Mouse (Mus musculus) frontal cortex, adult (tissue): ENCODE measurements around the gene Xrcc5.

Experiments
- ATAC-seq: cut with Nextera tagmentation; 2 replicates; pipeline ENCODE4 v1.9.2; 2017; ENCODE audit warnings: mild to moderate bottlenecking, moderate library complexity, mixed read lengths; ENCODE audit not compliant: low TSS enrichment

Gene Xrcc5

DNA sequence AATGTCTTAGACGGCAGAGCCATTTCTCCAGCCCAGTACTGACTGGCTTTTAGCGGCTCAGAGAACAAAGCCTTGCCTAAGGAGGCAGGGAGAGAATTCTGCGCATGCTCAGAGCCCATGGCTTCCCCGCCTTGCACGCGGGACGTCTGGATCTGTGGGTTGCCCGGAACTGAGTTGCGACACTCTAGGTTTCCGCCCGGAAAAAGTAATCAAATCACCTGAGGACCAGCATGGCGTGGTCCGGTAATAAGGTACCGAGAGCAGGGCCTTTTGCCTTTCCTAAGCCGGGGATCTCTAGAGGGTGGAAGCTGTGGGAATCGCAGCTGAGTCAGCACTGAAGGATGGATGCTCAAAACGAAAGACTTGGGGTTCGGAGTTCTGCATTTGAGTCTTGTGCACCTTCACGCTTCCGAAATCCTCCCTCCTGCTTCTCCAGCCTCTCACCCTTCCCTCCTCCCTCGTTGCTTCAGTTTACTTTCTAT, at the start of gene Xrcc5:
Gene Xrcc5, plus strand, starts transcription at position 105 of the 482 bp plus-strand sequence.
- ATAC-seq = peak; percentile 97

DNA sequence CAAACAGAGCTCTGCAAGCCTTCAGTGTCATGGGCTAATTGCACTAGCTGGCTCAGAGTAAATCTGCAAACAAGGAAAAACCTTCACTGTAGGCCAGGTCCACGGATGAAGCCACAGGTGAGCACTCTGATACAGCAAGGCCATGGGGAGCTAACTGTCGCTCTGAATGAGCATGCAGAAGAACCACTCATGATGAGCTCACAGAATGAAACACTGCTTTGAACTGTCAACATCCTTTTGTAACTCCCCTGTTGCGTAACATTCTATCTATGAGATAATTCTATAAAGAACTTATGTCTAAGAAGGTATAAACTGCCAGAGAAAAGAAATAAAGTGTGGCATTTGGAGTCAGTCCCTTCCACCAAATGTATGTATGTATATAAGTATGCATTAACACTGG, 44.1 kb upstream of the Xrcc5 start:
- ATAC-seq = no peak

DNA sequence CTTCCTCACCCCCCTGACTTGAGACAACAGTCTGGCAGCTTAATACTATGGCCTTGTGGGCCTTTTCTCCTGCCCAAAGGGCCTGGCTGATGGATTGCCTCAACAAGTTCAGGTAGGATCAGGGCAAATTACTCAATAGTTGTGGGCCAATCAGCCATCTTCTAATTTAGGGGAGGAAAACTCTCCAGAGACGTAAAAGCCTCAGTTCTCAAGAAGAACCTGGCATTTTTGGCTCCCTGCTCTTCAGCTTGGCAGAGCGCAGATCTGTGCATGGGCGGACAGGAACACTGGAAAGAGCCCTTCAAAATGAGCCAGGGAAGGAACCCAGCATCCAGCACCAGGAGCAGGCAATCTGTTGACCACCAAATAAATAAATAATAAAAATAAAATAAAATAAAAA, 29.1 kb upstream of the Xrcc5 start:
- peak; percentile 88 for ATAC-seq

DNA sequence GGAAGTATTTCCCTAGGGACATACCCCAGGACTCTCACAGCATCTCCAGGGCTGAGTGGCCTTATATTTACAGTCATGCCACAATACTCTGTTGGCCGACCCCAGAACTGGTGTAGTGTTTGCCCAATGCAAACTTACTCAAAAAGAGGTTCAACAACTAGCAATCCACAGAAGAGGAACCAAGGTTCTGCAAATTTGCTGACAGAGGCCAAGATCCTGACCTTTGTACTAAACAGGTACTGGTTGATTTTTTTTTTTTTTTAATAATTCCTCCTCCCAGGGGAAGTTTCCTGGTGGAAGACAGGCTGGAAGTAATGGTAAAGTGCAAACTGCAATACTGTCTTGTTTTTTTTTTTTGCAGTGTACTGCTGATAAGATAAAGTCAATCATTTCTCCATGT, 24.6 kb upstream of the Xrcc5 start:
- no peak for ATAC-seq

DNA sequence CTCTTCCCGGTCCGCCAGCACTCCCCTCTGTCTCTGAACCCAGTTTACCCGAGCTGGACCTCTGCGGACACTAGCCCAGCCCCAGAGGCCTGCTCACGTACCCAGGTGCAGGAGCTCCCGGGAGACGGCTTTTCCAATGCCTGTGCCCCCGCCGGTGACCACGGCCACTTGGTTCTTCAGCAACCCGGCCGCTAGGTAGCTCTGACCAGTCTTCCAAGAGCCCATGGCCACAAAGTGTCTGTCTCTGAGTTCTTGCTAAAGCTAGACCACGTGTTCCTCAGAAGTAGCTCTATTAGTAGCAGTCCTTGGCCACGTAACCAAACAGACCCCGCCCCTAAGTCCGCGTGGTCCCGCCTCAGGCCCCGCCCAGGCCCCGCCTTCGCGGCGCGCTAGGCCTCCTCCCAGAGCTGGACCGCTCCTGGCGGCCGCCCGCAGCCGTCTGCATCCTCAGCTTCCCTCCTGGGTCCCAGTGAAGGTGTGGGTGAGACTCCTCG, 23.2 kb upstream of the Xrcc5 start, which contains the start of the genes Pecr and Tmem169:
Gene Pecr, minus strand, starts transcription at position 323 of the 494 bp plus-strand sequence.
Gene Tmem169, plus strand, starts transcription at position 378 of the 494 bp plus-strand sequence.
- ATAC-seq = peak; percentile 96

DNA sequence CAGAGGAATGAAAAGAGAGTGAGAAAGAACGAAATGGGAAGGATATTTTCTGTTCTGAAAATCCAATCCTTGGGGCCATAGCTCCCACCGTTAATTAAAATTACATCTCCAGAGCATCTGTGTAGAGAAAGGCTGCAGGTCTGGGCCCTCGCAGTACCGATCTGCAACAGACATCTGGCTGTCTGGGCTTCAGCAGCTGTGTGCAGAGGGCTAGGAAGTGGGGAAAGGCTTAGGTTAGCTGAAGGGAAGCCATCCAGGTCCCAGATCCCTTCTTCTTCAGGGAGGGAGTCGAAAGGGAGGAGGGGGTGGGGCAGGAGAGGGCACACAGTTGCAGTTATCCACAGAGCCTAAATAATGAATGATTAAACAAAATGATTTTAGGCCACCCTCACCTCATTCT, 22.7 kb upstream of the Xrcc5 start:
- ATAC-seq = peak; percentile 50

DNA sequence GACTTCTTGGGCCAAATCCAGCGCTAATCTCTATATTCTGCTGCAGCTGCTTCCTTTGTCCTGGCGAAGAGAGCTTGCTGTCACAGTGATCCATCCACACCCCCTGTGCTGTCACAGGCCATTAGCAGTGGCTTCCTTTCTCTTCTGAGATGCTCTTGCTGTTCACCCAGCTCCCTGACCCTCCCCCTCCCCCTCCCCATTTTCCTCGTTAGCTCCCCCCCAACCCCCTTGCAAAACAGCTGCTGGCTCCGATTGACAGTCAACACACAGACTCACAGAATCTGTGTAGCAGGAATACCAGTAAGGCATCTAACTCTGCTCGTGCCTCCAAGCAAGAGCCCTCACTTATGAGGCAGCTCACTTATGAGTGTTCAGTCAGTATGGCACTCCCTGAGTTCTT, 20.3 kb upstream of the Xrcc5 start:
- no peak for ATAC-seq

DNA sequence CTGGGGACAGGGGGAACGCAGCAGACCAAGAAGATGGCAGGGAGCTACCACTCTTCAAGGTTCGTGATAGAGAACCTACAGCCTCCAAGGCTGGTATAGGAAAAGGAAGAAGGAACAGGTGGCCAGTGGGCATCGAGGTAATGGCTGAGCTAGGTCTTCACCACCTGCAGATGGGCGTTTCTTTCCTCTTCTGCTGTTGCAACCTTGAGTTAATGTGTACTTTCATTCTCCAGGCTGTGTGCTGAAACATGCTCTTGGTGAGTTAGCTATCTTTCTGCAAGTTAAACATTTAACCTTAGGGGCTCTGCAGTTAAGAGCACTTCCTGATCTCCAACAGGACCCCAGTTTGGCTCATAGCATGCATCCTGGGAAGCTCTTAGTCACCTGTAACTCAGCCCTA, 19.3 kb upstream of the Xrcc5 start:
- no peak for ATAC-seq

DNA sequence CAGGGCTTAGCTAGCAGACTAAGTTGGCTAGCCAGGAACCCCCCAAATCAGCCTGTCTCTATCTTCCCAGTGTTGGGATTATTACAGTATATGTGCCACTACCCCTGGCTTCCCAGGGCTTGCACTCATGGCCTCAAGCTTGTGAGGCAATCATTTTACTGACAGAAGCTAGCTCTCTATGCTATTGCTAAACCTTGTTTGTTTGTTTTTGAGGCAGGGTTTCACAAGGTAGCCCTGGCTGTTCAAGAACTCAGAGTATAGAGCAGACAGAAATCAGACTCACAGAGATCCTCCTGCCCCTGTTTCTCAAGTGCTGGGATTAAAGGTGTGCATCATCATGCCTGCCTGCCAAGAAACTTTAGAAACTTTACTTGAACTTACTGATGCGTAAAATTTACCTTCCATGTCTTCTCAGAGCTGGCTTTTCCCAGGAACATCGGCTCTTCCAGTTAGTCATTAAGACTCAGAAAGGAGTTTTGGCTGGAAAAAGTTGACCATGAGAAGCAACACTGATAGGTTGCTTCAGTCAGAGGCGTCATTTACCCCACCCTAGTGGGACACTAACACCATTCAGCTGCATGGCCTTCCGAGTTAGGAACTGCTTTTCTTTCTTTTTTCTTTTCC, 18.6 kb upstream of the Xrcc5 start:
- no peak for ATAC-seq

DNA sequence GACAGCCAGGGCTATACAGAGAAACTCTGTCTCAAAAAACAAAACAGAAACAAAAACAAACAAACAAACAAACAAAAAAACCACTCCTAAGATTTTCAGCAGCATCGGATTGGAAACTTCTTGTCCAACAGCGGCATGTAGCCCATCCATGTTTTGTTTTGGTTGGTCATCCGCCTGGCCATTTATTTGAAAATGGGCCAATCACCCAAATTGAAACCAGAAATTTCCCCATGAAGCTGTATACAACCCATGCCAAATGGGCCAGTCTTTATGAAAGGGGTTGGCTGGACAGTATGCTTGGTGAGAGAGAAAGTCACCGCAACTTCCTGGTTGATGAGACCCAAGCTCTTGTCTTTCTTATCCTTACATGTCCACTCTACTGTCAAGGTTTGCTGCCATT, 16.3 kb upstream of the Xrcc5 start:
- ATAC-seq = no peak

DNA sequence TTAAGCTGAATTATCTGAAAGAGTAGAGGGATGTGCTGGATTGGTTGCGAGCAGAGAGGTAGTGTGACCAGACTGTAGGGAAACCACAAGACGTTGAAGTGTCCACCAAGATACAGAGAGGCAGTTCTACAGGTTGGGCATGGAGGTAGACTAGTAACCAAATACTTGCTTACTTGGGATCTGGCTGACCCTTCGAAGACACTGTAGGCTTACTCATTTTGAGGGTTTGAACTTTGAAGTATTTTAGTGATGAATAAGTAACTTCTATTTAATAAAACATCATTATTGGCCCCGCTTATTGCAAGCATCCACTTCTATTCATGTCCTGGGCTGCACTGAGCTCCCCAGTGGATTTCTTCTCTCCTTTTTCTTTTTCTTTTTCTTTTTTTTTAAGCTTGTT, 15.8 kb upstream of the Xrcc5 start:
- no peak for ATAC-seq

DNA sequence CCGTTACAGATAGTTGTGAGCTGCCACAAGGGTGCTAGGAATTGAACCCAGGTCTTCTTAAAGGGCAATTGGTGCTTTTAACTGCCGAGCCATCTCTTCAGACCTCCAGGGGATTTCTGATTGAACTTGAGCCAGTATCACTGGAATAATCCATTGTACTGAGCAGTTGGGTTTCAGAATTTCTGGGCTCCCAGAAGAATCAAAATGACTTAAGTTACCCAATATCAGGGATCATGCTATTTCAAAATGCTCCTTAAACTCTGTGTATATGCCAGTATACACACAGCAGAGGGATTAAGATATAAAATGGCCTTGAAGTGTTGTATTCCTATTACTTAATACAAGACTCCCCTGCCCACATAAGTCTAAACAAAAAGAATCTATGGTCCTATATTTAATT, 15.3 kb upstream of the Xrcc5 start:
- no peak for ATAC-seq

DNA sequence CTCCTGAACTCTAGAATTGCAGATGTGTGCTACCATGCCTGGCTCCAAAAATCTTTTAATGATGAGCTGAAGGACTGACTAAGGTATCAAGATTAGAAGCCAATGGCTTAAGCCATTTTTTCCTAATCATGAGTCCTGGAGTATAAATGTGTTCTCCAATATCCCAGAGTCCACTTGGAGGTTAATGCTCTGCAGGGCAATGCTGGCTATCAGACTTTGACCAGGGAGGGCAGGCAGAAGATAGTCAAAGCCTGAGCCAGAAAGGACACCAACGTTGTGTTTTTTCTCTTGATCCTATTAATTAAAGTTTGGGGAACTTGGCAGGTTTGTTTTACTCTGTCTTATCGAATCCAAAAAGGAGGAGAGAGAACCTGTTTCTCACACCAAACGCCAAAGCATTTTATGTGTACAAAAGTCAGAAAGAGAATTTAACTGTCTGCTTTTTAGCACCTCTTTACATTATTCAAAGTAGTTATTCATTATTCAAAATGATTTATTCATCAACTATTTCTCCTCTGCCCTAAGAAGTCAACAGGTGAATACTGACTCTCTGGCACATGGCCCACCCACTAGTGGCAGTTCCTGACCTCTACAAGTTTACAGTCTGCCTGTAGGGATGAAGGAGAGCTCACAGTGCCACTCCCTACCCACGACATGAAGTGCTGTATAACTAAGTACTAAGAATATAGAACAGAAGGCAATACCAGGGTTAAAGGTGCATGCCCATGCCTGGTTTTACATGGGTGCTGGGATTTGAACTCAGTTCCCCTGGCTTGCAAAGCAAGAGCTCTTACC, 13.2 kb upstream of the Xrcc5 start:
- ATAC-seq = no peak

DNA sequence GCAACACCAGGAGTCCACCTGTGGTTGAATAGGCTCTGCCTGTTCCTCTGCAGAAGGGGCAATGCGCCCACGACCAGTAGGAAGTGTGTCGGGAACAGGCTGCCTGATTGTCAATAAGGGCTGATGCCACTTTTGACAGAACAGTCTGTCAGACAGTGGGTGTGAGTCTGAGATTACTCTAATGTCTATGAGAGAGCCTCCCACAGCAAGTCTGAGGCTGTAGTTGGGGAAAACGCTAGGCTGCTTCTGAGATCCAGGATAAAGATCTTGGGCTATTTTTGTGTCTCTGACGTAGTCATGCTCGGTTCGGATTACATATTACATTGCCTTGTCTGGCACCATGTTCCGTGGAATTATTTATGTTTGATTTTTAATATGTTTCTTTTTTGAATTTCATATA, 11.5 kb upstream of the Xrcc5 start:
- ATAC-seq = peak; percentile 86

DNA sequence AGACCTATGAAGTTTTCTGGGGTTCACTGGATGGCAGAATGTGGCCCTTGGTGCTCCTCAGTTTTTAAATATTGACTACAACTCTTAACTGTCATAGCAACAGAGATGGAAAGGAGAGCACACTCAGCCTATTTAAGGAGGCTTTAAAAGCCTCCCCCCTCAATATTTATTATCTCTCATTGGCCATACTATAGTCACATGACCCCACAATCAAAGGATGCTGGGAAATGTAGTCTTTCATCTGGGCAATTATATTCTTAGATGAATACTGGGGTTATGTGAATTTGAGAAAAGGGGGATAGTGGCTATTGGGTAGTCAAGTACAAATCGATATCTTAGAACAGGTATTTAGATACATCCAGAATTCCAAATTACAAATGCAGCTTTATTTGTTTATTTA, 5.4 kb upstream of the Xrcc5 start:
- ATAC-seq = 0 out of 2 replicates have a peak, but pooled peaks have one; percentile 32

DNA sequence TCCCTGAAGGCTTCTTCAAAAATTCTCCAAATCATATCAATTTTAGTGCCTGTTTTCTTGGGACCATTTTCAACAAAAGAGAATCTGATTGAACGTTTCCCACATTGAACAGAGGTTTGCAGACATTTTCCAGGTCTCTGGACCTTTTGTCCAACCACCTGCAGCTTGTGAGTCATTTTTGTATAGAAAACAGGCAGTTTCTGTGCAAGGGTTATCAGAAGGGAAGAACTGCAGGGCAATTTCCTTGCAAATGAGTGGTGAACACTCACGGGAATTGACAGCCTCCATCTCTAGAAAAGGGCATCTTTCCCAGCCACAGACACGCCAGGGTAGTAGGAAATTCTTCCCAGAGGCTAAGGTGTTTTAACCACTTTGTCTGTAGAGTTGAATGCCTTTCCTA, 980 bp upstream of the Xrcc5 start:
- ATAC-seq = no peak

DNA sequence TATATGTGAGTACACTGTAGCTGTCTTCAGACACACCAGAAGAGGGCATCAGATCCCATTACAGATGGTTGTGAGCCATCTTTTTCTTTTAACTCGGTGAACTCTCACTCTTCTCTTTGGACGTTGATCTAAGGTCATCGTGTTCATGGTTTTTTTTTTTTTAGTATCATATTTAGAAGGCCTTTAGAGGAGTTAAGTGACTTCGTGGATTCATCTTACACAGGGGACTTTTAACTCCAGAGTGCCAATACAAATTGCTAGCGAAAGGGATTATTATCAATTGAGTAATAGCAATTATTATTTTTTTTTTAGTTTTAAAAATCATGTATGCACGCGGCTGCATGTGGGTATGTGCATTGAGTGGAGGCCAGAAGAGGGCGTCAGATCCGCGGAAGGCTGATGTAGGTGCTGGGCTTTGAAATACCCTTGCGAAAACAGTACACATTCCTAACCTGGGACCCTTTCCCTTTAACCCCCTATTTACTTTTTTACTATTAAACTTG, 491 bp upstream of the Xrcc5 start:
- peak; percentile 38 for ATAC-seq

DNA sequence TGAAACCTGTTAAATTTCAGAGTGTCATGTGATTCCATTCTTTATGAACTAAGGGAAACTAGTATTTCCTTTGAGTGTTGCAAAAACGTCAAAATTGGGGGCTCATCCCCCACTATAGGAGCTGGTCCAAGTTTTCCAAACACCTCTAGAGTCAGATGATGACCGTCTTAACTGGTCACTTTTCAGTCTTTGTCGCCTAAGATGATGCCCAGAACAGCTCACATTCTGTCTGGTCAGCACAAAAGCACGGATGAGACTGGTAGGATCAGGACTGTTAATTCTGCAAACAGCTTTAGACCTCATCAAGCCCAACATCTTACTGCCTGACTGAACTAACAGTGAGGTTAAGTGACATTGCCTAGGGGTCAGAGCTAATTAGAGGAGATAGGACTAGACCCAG, 1.7 kb downstream of the Xrcc5 start:
- ATAC-seq = no peak

DNA sequence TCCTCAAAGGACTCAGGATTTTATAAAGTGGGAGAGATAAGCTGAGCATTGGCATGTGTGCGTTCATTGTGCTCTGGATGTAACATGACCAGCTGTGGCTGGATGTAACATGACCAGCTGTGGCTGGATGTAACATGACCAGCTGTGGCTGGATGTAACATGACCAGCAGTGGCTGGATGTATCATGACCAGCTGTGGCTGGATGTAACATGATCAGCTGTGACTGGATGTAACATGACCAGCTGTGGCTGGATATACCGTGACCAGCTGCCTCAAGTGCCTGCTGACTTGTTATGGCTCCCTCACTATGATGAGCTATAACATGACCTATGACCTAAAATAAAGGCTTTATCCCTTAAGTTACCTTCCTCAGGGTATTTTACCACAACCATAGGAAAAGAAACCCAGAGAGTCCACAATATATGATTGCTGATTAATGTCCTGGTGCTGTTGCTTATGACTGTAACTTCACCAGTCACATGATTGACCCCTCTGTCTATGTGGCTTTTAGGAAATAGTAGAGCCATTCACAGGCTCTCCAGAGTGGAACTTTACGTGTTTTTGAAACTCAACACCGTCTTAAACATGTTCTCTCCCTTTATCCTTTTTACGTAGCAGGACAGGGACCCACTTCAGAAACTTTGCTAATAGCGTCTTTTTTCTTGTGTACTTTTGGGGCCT, 2.7 kb downstream of the Xrcc5 start:
- ATAC-seq = no peak

DNA sequence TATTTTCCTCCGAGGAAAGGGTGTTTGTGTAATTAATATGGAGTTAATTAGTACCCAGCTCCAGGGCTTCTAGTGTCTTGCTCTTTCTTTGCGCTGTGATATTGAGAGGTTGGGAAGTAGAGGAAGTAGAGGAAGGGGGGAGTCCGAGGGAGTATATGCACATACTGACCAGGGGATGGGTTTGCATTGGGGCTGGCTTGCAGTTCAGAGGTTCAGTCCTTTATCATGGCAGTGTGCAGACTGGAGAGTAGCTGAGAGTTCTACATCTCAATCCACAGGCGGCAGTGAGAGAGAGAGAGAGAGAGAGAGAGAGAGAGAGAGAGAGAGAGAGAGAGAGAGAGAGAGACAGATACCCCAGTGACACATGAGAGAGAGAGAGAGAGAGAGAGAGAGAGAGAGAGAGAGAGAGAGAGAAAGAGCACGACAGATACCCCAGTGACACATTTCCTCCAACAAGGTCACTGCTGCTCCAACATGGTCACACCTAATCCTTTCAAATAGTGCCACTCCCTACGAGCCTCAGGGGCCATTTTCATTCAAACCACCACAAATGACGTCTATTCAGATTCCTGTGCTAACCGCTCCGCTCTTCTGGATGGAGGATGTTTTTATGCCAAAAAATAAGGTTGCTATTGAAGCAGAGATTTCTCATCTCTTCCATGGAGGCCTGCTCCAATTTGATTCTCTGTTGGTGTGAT, 5.6 kb downstream of the Xrcc5 start:
- no peak for ATAC-seq

DNA sequence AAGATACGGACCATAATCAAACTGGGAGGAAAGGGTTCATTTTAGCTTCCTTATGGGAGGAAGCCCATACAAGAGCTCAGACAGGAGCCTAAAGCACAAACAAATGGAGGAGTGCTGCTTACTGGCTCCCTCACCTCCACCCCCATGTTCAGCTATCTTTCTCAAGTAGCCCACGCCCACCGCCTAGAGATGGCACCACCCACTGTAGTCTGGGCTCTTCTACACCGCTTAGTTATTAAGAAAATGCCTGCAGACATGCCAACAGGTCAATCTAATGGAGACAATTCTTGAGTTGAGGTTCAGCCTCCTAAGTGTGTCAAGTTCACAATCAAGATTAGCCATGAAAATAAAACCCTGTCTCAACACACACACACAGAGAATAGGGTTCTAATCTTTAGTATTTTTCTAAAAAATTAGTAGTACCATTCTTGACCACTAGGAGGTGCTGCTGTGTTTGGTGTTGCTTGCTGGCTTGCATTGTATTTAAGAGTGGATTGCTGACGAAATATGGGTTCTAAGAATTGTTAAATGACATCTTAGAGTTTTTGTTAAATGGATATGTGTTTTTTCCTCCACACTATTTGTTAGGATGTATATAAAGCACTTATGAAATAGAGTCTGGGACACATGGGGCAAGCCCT, 6.3 kb downstream of the Xrcc5 start:
- ATAC-seq = peak; percentile 62
